Mouse (Mus musculus) limb, embryonic 14.5 days (tissue): Measurements from ENCODE around the gene Cep57l1. TPM values are rescaled to one million over a fixed set of nuclear protein-coding genes. Genes with fewer than 3 reads are reported as not detected.
A peak's percentile ranks its signal among the peaks of the same experiment; 100 is the strongest.

ENCODE experiments used
- ATAC-seq: fragments of 200-750 bp; cut with Nextera tagmentation; 2 replicates; pipeline ENCODE4 v1.8.0; 2017; ENCODE audit warnings: low read depth, moderate number of reproducible peaks, moderate TSS enrichment; ENCODE audit not compliant: low FRiP score
- DNase-seq: peaks from one replicate; pipeline ENCODE4 v3.0.0-alpha.2; 2015; ENCODE audit warnings: low spot score
- H3K27ac ChIP-seq: fragments of 300-500 bp; sonication (generic); replicated peaks from 2 replicates; pipeline ENCODE4 v1.5.1; 2014; ENCODE audit warnings: low read depth, mild to moderate bottlenecking, low read length, moderate library complexity, mixed read lengths
- H3K27me3 ChIP-seq: fragments of 300-500 bp; sonication (generic); 2 replicates; pipeline ENCODE4 v1.6.1; 2014; ENCODE audit warnings: low read length, mixed read lengths; ENCODE audit not compliant: control insufficient read depth, insufficient read depth
- H3K36me3 ChIP-seq: fragments of 300-500 bp; sonication (generic); 2 replicates; pipeline ENCODE4 v1.6.1; 2014; ENCODE audit warnings: mild to moderate bottlenecking, low read length, moderate library complexity, mixed read lengths; ENCODE audit not compliant: control insufficient read depth, insufficient read depth
- H3K4me1 ChIP-seq: fragments of 300-500 bp; sonication (generic); 2 replicates; pipeline ENCODE4 v1.6.1; 2014; ENCODE audit warnings: antibody characterized with exemption, low read length, mixed read lengths; ENCODE audit not compliant: control insufficient read depth, insufficient read depth
- H3K4me2 ChIP-seq: fragments of 300-500 bp; sonication (generic); replicated peaks from 2 replicates; pipeline ENCODE4 v1.6.1; 2014; ENCODE audit warnings: low read depth, mild to moderate bottlenecking, low read length, moderate library complexity; ENCODE audit not compliant: severe bottlenecking
- H3K4me3 ChIP-seq: fragments of 300-500 bp; sonication (generic); replicated peaks from 2 replicates; pipeline ENCODE4 v1.5.1; 2014; ENCODE audit warnings: low read length
- H3K9ac ChIP-seq: fragments of 300-500 bp; sonication (generic); 2 replicates; pipeline ENCODE4 v1.6.1; 2014; ENCODE audit warnings: mild to moderate bottlenecking, low read depth, low read length, moderate library complexity; ENCODE audit not compliant: severe bottlenecking
- H3K9me3 ChIP-seq: fragments of 300-500 bp; sonication (generic); 2 replicates; pipeline ENCODE4 v1.6.1; 2016; ENCODE audit warnings: low read length; ENCODE audit not compliant: control insufficient read depth
- POLR2A ChIP-seq: fragments of 200-500 bp; IDR thresholded peaks from 2 replicates; pipeline ENCODE4 v1.8.0; 2012; ENCODE audit warnings: inconsistent platforms, mild to moderate bottlenecking, moderate library complexity, borderline replicate concordance; ENCODE audit not compliant: insufficient read depth, insufficient read length; ENCODE audit errors: extremely low read depth
- WGBS: fragments of 180-500 bp; shearing (Covaris S2); extraction: QIAGEN DNeasy Blood & Tissue Kit; methylation state at CpG from one replicate; pipeline ENCODE4 v1.1.7; 2014; 5-methylcytosine and 5-hydroxymethylcytosine counted together
- polyA plus RNA-seq, 2 experiments: library from polyadenylated mRNA; depleted of rRNA in 1 of 2; stranded (reverse) in 1 of 2; unstranded in 1 of 2; fragments of >200 nt; fragmentation: Nextera tagmentation in 1 of 2; extraction: Ambion mirVana in 1 of 2; gene quantifications; 2 replicates each; pipeline versions ENCODE4 v1.2.1 to v1.2.3; 2012 to 2014

Cep57l1 gene
- polyA plus RNA-seq, 2 experiments = 13.2 to 16.8 TPM

DNA sequence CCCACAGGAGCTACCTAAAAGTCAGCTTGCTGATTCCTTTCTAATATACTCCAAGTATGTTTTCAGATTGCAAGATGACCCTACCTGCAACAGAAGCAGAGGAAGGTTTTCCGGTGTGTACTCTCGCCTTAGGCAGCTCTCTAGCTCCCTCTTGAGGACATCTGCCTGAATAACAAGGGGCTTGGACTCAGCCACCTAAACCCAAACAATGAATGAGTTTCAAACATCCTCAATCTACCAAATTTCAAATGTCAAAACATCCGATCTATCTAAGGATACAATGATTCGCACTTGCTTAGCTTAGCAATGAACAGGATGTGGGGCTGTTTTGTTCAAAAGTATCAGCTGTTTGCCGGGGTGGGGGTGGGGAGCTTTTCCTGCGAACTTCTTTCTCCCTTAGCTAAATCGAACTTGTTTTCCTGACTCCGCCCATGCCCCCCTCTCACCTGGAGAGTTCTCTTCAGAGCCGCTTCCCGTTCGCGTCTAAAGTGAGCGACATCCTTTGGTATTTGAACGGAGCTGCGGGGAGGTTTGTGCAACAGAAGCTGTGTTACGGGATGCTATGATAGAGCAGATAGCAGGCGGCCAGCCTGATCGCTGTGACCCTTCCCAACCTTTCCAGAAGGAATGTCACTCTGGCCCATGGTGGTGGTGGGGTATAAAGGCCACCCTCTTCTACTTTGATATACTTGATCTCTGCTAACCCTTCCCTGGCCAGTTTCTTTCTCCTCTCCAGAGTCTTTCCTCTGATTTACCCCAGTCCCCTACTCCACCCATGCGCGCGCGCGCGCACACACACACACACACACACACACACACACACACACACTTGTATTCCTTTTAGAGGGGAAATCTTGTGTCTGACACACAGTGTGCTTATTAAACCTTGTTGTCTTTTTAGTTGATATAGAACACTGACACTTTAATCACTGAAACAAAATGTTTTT is 119.5 kb downstream of the Cep57l1 start:
- Histone ChIP-seq H3K36me3 (no peaks in the 10 kb centered on the region), H3K27ac (no peak overlapping the region), H3K4me2 (peak overlapping the region; percentile 71), H3K4me3 (peak overlapping the region; percentile 42), H3K9ac (peak overlapping the region; percentile 58), H3K27me3 (no peaks in the 10 kb centered on the region), H3K4me1 (no peaks in the 10 kb centered on the region), H3K9me3 (0 out of 2 replicates have a peak, but pooled peaks cover 3% of the 10 kb centered on the region)
- DNase-seq = peak; percentile 80
- peak; percentile 44; the same call in 1 of the 2 replicates for ATAC-seq
- WGBS = 20% methylated on average over 24 of the region's 24 CpGs
- TF ChIP-seq POLR2A = no peak

- Histone ChIP-seq H3K27me3 (no peaks in the 10 kb centered on the region), H3K9ac (peak overlapping the region; percentile 50), H3K36me3 (no peaks in the 10 kb centered on the region), H3K4me3 (peak overlapping the region; percentile 21), H3K4me2 (peak overlapping the region; percentile 42), H3K9me3 (0 out of 2 replicates have a peak, but pooled peaks cover 3% of the 10 kb centered on the region), H3K27ac (no peak overlapping the region), H3K4me1 (0 out of 2 replicates have a peak, but pooled peaks cover 4% of the 10 kb centered on the region)
- 3% methylated on average over 21 of the region's 21 CpGs for WGBS
- no peak for DNase-seq
- peak; percentile 33; the same call in 1 of the 2 replicates for ATAC-seq
- TF ChIP-seq POLR2A = no peak
Measured at GRCm38 (mm10) chr10:41684548-41684996, 125.1 kb downstream of the Cep57l1 start.

- Histone ChIP-seq H3K27me3 (no peaks in the 10 kb centered on the region), H3K27ac (no peak overlapping the region), H3K9me3 (0 out of 2 replicates have a peak, but pooled peaks cover 3% of the 10 kb centered on the region), H3K4me2 (no peak overlapping the region), H3K36me3 (no peaks in the 10 kb centered on the region), H3K4me3 (no peak overlapping the region), H3K9ac (no peak overlapping the region), H3K4me1 (0 out of 2 replicates have a peak, but pooled peaks cover 4% of the 10 kb centered on the region)
- TF ChIP-seq POLR2A = no peak
- WGBS = 41% methylated on average over 16 of the region's 16 CpGs
- DNase-seq (peak; percentile 86), ATAC-seq (peak; percentile 35; the same call in 1 of the 2 replicates)
Measured at GRCm38 (mm10) chr10:41682546-41683393, 126.9 kb downstream of the Cep57l1 start.

- H3K4me2 ChIP-seq = peak overlapping the region; percentile 35; the same call in 1 of the 2 replicates
- no peak overlapping the region; the same call in 1 of the 2 replicates for H3K4me3 ChIP-seq
- no peaks in the 10 kb centered on the region for H3K36me3 ChIP-seq
- ATAC-seq (peak; percentile 70), DNase-seq (peak; percentile 79)
- H3K9ac ChIP-seq = 0 out of 2 replicates have a peak overlapping the region, but pooled peaks have one; percentile 21
- H3K27ac ChIP-seq = no peak overlapping the region
- H3K9me3 ChIP-seq = no peaks in the 10 kb centered on the region
- WGBS = 30% methylated on average over 18 of the region's 18 CpGs
- no peak for TF ChIP-seq POLR2A
- H3K4me1 ChIP-seq = 0 out of 2 replicates have a peak, but pooled peaks cover 3% of the 10 kb centered on the region
- H3K27me3 ChIP-seq = no peaks in the 10 kb centered on the region
Measured at GRCm38 (mm10) chr10:41678746-41679360, 130.8 kb downstream of the Cep57l1 start.
